Mouse (Mus musculus) gastrocnemius, adult 18-20 months (tissue): ENCODE measurements at regions not wholly inside any gene's neighbourhood (a gene's known extent, or its start where the extent isn't known, plus 50 kb on each side); places are given as distances from the start of the nearest gene placed in this dataset.

Source experiments
- DNase-seq: peaks from one replicate; pipeline ENCODE4 v3.0.0; 2021; ENCODE audit warnings: low spot score

DNA sequence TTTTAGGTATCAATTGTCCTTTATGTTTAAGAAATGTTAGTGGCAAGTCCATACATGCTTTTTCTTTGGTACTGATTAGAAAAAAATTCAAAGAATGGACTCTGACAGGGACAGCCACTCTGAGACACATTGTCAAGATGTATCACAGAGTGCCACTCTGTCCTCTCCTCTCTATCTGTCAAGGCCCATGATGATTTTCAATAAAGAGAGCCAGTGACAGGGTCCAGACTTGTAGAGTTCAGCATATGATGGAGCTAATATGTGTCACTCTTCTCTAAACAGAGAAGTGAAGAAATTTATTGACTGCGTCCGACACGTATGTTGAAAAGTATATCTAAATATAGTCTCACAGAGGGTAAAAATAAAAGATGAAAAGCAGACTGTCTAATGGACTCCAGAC is 672.2 kb upstream of the 4930452B06Rik start:
- no peak for DNase-seq

DNA sequence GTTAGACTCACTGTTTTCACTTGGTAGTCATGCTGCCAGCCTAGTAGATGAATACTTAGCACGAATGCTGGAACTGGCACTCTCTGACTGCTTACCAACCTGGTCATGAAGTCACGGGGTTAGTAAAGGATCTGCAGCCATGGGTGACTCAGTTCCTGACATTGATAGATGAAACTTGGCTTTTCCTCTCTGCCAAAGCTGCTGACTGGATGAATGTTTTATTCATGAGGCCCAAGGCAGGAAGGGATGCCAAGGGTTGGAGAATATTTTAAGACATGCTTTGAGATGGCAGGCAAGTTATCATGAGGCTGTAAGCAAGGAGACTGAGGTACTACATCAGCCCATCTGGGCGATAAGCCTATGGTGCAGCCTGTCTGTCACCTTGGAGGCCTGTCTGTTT is 671.1 kb upstream of the 4930452B06Rik start:
- peak; percentile 24 for DNase-seq

DNA sequence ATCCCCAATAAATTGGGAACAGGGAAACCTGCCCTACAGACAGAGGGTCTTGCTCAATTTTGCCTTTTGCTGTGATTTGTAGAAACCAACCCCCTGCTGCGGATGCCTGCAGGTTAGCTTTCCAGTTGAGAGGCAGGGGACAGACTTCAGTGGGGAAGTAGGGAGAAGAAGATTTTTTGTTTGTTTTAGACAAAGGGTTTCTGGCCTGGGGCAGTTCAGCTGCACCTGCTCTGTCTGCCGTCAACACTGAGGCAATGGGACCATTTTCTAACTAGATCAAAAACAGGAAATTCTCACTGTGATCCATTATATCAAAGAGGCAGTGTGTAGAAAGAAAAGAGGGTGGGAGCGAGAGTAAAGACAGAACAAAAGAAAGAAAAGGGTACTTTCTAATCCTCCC is 665.6 kb upstream of the 4930452B06Rik start:
- no peak for DNase-seq

GRCm38 (mm10) chr14:9330767-9331166 is 664.7 kb upstream of the 4930452B06Rik start:
- no peak for DNase-seq

DNA sequence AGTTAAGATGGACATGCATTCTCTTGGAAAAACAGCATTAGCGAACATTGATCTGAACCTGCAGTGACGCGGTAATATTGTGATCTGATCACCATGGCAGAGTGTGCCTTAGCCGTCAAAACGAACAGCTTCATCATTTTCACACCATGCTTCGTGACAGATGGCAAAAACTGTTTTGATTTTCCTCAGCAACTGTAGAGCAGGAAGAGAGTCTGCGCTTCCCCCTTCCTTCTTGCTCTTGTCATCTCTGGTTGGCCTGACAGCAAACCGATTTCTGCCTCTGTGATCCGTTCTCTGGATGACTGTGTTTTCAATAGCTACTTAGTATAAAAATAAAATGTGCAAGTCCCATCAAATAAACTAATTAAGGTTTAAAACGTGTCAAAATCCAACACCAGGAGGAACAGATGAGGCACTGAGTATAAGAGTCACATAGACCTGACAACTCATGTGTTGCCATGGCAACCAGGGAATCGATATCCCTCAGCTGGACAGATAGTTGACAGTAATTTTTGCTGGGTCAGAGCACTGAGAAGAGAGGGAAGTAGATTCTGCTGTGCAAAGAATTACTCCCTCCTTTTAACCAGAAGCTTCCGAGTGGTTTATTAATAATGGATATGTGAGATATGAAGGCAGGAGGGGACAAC is 663.9 kb upstream of the 4930452B06Rik start:
- DNase-seq: no peak

- no peak for DNase-seq
These were observed 661.3 kb upstream of the 4930452B06Rik start for GRCm38 (mm10) chr14:9327344-9327743.

DNA sequence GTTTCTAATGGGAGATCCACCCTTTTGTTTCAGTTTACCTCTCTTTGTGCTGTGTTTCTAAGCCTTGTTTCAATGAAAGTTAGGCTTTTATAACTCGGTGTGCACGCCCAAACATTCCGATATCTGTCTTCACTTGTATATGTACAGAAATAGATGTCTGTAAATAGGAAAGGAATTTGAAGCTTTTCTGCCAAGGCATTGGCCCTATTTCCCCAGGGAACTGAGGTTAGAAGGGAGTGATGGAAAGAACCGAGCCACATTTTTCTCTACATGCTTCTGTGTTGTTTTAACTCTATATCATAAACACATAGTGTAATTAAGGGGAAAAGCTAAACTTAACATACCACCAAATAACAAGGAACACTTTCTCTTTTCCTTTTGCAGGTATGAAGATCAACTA is 653.8 kb upstream of the 4930452B06Rik start:
- no peak for DNase-seq

GRCm38 (mm10) chr14:9318796-9319465 is 652.9 kb upstream of the 4930452B06Rik start:
- DNase-seq: no peak

- no peak for DNase-seq
These were observed 649.2 kb upstream of the 4930452B06Rik start for GRCm38 (mm10) chr14:9315224-9315623.

- DNase-seq: no peak
These were observed 630.1 kb upstream of the 4930452B06Rik start for GRCm38 (mm10) chr14:9296145-9296544.

GRCm38 (mm10) chr14:9294555-9294954 is 628.5 kb upstream of the 4930452B06Rik start:
- DNase-seq: no peak

DNA sequence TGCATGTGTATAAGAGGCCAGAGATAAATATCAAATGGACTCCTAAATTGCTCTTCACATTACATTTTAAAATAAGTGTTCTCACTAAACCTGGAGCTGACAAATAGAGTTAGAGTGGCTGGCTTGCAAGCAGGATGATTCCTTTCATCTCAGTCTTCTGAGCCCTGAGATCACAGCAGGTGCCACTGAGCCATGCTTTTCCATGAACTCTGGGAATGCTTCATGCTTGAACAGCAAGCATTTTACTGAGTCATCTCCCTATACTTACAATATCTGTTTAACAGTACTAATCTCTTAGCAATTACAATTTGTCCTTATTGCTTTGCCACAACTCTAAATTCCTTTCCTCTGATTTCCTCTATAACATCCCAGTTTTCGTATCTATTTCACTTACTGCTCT is 622.1 kb upstream of the 4930452B06Rik start:
- no peak for DNase-seq

DNA sequence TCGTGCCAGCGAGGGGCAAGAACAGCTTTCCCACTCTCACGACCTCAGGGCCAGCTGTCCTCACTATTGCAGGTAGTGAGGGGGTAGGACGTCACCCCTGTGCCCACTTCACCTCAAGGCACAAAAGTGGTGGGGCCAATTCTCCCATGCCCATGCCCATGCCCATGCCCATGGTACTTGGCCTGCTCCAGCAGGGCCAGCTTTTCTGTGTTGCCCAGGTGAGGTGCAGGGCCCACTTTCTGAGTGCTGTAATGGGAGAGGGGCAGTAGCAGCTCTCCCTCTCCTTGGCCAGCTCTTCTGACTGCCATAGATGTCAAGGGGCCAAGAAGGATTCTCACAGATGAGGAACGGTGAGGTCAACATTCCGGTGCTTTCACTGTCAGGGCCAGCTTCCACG is 619.6 kb upstream of the 4930452B06Rik start:
- DNase-seq: no peak

DNA sequence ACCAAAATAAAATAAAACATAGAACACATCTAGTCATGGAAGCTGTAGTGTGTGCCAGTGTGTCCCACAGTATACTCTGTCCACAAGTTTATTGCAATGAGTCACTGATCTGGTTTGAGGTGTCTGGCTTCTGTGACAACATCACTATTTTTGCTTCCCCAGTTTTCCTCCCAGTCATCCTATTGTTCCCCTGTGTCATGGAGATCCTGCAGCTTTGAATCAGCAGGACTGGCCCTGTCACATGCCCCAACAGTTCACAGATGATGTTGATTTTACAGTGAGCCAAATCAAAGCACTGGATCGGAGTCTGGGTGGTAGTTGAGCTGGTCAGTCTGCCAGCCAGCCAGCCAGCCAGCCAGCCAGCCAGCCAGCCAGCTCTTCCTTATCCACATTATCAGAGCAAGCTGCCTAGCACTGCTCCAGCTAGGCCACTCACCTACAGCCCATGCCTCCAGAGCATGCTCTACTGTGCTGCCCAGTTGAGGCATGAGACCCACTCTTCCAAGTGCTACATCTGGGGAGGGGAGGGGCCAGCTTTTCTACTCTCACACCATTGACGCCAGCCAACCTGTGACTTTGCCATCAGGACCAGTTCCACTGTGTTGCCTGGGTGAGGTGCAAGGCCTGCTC is 619.1 kb upstream of the 4930452B06Rik start:
- no peak for DNase-seq

DNA sequence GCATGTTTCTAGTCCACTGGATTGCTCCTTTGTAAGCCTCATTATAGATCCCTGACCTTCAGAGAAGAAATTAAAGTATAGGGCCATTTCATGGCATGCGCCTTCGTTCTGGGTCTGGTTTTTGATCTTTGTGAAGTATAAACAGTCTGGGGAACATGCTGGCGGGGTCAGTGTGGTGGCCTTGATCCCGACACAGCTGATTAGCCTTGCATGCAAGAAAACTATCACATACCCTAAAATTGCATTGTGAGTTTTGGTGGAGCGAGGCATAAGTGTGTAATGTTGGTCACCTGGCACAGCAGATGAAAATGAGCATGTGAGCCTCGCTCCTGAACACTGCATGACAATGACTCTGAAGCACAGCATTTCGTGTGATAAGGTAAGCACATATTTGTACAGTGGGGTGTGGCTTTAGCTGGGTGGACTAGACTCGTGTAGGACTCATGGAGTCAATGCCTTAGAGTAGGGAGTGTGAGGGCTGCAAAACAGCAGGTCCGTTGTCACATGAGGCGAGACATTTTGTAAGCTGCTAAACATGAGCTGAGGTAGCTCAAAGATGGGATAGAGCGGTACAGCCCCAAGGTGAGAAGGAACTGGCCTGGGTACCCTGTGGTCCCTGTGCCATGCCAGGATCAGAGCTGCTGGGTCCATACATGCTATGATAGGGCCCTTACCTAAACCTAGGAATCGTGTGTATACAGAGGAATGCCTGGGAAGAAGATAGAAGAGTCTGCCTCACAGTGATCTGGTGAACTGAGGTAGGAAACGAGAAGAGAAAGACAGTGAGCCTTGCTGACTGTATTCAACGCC is 601.4 kb upstream of the 4930452B06Rik start:
- DNase-seq: no peak

GRCm38 (mm10) chr14:9252017-9252416 is 586.0 kb upstream of the 4930452B06Rik start:
- no peak for DNase-seq

- DNase-seq: no peak
These were observed 579.2 kb upstream of the 4930452B06Rik start for GRCm38 (mm10) chr14:9245266-9245665.

DNA sequence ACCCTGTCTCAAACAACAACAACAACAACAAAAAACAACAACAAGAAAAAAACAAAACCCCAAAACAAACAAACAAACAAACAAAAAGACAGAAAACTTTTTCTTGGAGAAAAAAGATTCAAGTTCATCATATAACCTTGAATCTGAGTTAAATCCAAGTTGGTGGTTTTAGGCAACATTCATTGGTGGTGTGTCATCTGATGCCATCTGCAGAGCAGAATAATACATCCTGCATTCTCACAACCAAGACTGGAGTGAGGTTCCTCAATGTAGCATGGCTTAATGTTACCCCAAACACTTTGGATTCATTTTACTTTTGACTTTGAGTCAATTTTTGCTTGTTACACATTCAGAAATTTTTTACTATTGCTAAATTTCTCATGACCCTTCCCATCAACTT is 577.3 kb upstream of the 4930452B06Rik start:
- no peak for DNase-seq

DNA sequence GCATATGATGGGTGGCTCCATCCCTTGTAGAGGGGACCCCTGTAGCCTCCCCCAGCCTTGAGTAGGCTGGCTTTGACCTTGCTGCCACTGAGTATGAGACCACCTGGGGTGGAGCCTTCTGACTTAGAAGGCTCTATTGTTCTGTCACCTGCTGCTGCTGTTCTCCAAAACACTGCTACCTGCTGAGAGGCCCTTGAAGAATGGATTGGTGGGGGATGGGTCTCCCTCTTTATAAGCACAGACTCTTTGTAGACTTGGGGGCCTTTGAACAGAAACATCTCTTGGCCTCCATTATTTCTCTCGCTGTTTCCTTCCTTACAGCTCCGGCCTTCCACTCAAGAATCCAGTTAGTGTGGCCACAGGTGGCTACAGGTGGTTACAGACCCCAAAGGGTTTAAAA is 576.1 kb upstream of the 4930452B06Rik start:
- DNase-seq: no peak

DNA sequence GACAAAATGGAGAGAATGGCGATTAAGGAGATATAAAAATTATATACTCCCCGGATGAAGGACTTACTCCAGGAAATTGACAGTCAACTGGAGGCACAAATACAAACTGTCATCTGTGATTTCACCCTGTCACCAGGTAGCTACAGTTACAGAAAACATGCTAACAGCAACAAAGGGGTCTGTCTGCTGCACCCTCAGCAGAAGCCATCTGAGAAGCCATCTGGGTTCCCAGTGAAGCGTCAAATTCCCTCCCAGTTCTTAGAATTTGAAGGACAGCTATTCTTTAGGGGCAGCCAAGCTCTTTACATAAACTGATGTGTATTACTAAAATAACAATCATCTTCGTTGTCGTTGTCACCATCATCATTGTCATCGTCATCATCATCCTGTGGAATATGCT is 561.6 kb upstream of the 4930452B06Rik start:
- DNase-seq: no peak

DNA sequence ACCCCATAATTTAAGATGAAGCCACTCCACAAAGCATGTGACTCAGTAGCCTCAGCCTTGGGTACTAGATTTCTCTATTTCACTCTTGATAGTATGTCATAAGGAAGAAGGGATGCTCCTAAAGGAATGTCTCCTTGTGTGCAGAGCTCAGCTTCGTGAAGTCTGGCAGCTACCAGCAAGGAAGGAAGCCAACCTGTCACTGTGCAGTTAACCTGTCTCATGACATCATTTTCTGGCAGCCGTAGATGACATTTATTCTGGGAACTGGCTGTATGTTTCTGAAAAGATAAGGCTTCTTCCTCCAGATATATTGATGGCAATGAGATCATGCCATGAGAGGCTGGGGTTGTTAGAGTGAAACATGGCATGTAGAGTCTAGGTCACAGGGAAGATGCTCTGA is 534.2 kb upstream of the 4930452B06Rik start:
- no peak for DNase-seq

- no peak for DNase-seq
These were observed 526.2 kb upstream of the 4930452B06Rik start for GRCm38 (mm10) chr14:9192122-9192769.
